Mouse (Mus musculus) G1E (cell line): Measurements from ENCODE around the gene 3110021N24Rik. TPM values are rescaled to one million over a fixed set of nuclear protein-coding genes. Genes with fewer than 3 reads are reported as not detected.

Experiments used
- ATAC-seq: 2 replicates; pipeline ENCODE4 v1.8.0; 2016; ENCODE audit warnings: mild to moderate bottlenecking; ENCODE audit not compliant: insufficient number of reproducible peaks, poor library complexity, low FRiP score, severe bottlenecking; ENCODE audit errors: extremely low read depth
- DNase-seq: peaks from one replicate; pipeline ENCODE4 v3.0.0; 2012; ENCODE audit warnings: low spot score
- H3K27me3 ChIP-seq: 2 replicates; pipeline ENCODE4 v1.6.1; 2012; ENCODE audit warnings: mild to moderate bottlenecking, low read length, inconsistent platforms; ENCODE audit not compliant: insufficient read depth
- H3K36me3 ChIP-seq: replicated peaks from 2 replicates; pipeline ENCODE3; 2012; ENCODE audit warnings: mild to moderate bottlenecking, inconsistent platforms
- H3K4me1 ChIP-seq: 2 replicates; pipeline ENCODE4 v1.6.1; 2012; ENCODE audit warnings: low read depth, low read length, inconsistent platforms, mixed read lengths; ENCODE audit not compliant: insufficient read depth
- H3K4me3 ChIP-seq: 2 replicates; pipeline ENCODE4 v1.5.1; 2012; ENCODE audit warnings: low read depth, mild to moderate bottlenecking, inconsistent platforms, low read length, moderate library complexity, mixed read lengths
- H3K9me3 ChIP-seq: replicated peaks from 2 replicates; pipeline ENCODE4 v1.6.1; 2012; ENCODE audit warnings: inconsistent platforms
- CTCF ChIP-seq: IDR thresholded peaks from 2 replicates; pipeline ENCODE4 v1.5.1; 2012; ENCODE audit warnings: low read depth, low read length, inconsistent platforms, mixed read lengths
- GATA1 ChIP-seq: IDR thresholded peaks from 2 replicates; pipeline ENCODE4 v1.6.1; 2012; ENCODE audit warnings: borderline replicate concordance, low read length, inconsistent platforms, mixed read lengths
- GATA2 ChIP-seq: IDR thresholded peaks from 2 replicates; pipeline ENCODE4 v1.6.1; 2012; ENCODE audit warnings: low read depth, low read length, inconsistent platforms, borderline replicate concordance
- POLR2AphosphoS5 ChIP-seq: IDR thresholded peaks from 2 replicates; pipeline ENCODE4 v1.6.1; 2012; ENCODE audit warnings: low read depth, low read length, inconsistent platforms; ENCODE audit not compliant: insufficient replicate concordance
- TAL1 ChIP-seq: conservative IDR thresholded peaks from 2 replicates; pipeline ENCODE4 v1.6.1; 2012; ENCODE audit warnings: low read depth, low read length, inconsistent platforms, mixed read lengths
- polyA plus RNA-seq: library from polyadenylated mRNA; stranded (reverse); fragments of >175 nt; gene quantifications from 2 replicates; pipeline ENCODE4 v1.2.3, GENCODE M21; 2012
- total RNA-seq, 2 experiments: library from RNA; stranded (forward) in 1 of 2; stranded (reverse) in 1 of 2; fragments of 200-1000 nt in 1 of 2; fragments of >200 nt in 1 of 2; fragmentation: Nextera tagmentation in 1 of 2; gene quantifications; 2 replicates each; pipeline ENCODE4 v1.2.3; 2014 to 2017

Gene 3110021N24Rik
- total and polyA plus RNA-seq, 3 experiments, result 0.05 TPM; not detected in 2

- Histone ChIP-seq H3K27me3 (peaks cover 7% of the 10 kb centered on the region; the same call in 1 of the 2 replicates), H3K4me1 (no peaks in the 10 kb centered on the region), H3K36me3 (no peaks in the 10 kb centered on the region), H3K4me3 (no peak overlapping the region), H3K9me3 (no peaks in the 10 kb centered on the region)
- no peak for TF ChIP-seq GATA2
- TF ChIP-seq GATA1, result no peak
- TF ChIP-seq POLR2AphosphoS5, result no peak
- no peak for TF ChIP-seq CTCF
- TF ChIP-seq TAL1, result no peak
- DNase-seq (no peak), ATAC-seq (no peak)
Measured at GRCm38 (mm10) chr4:108721245-108721784, 1.9 kb downstream of the 3110021N24Rik start.

DNA sequence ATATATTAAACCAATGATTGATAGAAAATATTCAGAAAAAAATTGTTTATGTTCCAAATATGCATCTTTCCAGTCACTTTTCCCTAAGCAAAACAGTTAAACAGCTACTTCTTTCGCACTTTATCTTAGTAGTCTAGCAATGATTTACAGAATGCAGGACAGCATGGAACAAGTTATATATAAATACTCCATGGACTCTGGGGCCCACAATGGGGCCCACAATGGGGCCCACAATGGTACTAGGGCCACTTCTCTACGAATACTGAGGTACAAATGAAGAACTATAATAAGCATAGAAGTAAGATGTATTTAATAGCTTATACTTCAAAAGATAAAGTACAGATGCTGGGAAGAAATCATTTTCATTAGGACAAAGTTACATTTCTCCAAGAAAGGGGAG is 4.7 kb downstream of the 3110021N24Rik start:
- Histone ChIP-seq H3K9me3 (no peaks in the 10 kb centered on the region), H3K27me3 (peaks cover 13% of the 10 kb centered on the region), H3K4me3 (no peak overlapping the region), H3K36me3 (no peaks in the 10 kb centered on the region), H3K4me1 (no peaks in the 10 kb centered on the region)
- ATAC-seq (no peak), DNase-seq (no peak)
- no peak for TF ChIP-seq GATA1
- TF ChIP-seq POLR2AphosphoS5, result no peak

DNA sequence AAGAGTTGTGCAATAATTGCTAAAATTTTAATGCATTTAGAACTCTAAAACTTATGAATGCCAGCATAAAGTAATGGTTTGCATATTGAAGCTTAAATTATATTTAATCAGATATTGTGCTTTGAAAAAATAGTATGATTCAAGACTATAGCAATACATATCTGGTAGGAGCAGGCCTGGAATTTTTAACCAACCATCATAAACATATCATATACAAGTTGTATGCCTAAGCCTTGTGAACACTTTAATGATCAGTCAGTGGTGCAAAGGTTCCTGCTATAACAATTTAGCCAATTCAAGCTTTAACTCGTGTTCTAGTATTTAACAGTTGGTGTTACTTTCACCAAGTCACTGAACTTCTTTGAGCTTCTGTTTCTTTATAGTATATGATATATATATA is 11.0 kb downstream of the 3110021N24Rik start:
- no peaks in the 10 kb centered on the region for H3K36me3 ChIP-seq
- peaks cover 8% of the 10 kb centered on the region; the same call in 1 of the 2 replicates for H3K27me3 ChIP-seq
- H3K9me3 ChIP-seq, result no peaks in the 10 kb centered on the region
- no peak overlapping the region for H3K4me3 ChIP-seq
- TF ChIP-seq CTCF (no peak), POLR2AphosphoS5 (no peak), TAL1 (no peak), GATA1 (no peak), GATA2 (no peak)
- DNase-seq, result no peak
- H3K4me1 ChIP-seq, result no peaks in the 10 kb centered on the region
- ATAC-seq, result no peak

- Histone ChIP-seq H3K36me3 (no peaks in the 10 kb centered on the region), H3K27me3 (peaks cover 6% of the 10 kb centered on the region; the same call in 1 of the 2 replicates), H3K9me3 (no peaks in the 10 kb centered on the region), H3K4me3 (no peak overlapping the region), H3K4me1 (no peaks in the 10 kb centered on the region)
- DNase-seq (no peak), ATAC-seq (no peak)
- no peak for TF ChIP-seq GATA2
- TF ChIP-seq POLR2AphosphoS5, result no peak
- no peak for TF ChIP-seq CTCF
- TF ChIP-seq TAL1, result no peak
- no peak for TF ChIP-seq GATA1
Measured at GRCm38 (mm10) chr4:108731582-108731981, 12.1 kb downstream of the 3110021N24Rik start.

DNA sequence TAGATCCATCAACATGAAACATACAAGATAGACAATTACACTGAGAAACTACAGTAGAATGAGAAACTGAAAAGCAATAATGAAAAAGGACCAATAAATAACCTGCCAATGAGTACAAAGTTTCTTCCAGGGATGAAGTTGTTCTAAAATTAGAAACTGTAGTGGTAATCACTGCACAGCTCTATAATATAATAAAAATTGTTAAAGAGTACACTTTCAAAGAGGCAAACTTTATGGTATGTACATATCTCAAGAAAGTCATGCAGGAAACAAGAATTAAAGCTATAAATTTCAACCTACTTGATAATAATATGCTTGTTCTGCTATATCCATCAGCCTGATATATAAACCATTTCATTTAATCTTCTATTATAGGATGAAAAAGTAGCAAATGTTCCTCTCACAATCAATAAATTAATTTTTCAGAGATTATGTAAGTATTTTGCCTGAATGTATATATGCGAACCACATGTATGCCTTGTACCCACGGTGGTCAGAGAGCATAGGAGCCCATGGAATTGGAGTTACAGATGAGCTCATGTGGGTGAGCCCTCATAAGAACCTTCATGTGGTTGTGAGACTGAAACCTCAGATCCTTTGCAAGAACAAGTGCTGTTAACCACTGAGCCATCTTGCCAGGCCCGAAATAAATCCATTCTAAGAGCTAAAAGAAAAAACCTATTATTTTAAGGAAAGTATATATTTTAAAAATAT is 26.9 kb downstream of the 3110021N24Rik start:
- peaks cover 7% of the 10 kb centered on the region for H3K27me3 ChIP-seq
- DNase-seq (no peak), ATAC-seq (no peak)
- H3K4me1 ChIP-seq, result no peaks in the 10 kb centered on the region
- TF ChIP-seq GATA1, result no peak
- TF ChIP-seq TAL1, result no peak
- no peak for TF ChIP-seq CTCF
- TF ChIP-seq POLR2AphosphoS5, result no peak
- TF ChIP-seq GATA2, result no peak
- no peaks in the 10 kb centered on the region for H3K9me3 ChIP-seq
- no peak overlapping the region for H3K4me3 ChIP-seq
- H3K36me3 ChIP-seq, result no peaks in the 10 kb centered on the region

DNA sequence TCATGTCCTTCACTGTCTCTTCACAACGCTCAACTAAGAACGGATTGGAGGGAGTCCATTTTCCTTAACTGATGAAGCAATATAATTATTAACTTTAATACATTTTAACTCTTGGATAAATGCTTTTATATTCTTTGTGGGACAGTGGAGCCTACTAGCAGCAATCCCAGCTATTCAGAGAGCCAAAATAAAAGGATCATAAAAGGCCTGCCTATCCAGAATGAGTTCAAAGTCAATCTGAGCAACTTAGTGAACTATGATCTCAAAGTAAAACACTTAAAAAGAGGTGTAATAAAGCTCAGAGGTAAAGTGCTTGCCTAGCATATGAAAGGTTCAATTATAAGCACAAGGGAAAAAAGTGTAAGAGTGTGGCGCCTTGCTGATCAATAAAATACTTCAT is 40.1 kb downstream of the 3110021N24Rik start:
- H3K27me3 ChIP-seq, result peaks cover 3% of the 10 kb centered on the region; the same call in 1 of the 2 replicates
- H3K4me3 ChIP-seq, result no peak overlapping the region
- no peak for TF ChIP-seq POLR2AphosphoS5
- TF ChIP-seq TAL1, result no peak
- no peak for TF ChIP-seq GATA1
- no peak for TF ChIP-seq GATA2
- no peak for TF ChIP-seq CTCF
- H3K4me1 ChIP-seq, result no peaks in the 10 kb centered on the region
- H3K9me3 ChIP-seq, result no peaks in the 10 kb centered on the region
- no peaks in the 10 kb centered on the region for H3K36me3 ChIP-seq
- ATAC-seq (no peak), DNase-seq (no peak)
